Mouse (Mus musculus): ENCODE measurements around the gene Pth2. TPM values are rescaled to one million over a fixed set of nuclear protein-coding genes. Genes with fewer than 3 reads are reported as not detected.
"Not testable (repeated sequence)": the region's sequence is repeated elsewhere in the genome, so short reads cannot be mapped to it uniquely, and the experiment has no call there.

The Pth2 gene
- total RNA-seq, 2 experiments from 2014 or later = not detected

- intact Hi-C loops (cut with DNase I) = no loop called here
- no peak for DNase-seq (ENCODE audit: low spot score in 2 of 2)
Measured at GRCm38 (mm10) chr7:45151303-45151702, 29.5 kb upstream of the Pth2 start.

GRCm38 (mm10) chr7:45153052-45153451, 27.7 kb upstream of the Pth2 start:
- DNase-seq (ENCODE audit: low spot score in 2 of 2); intact Hi-C loops (cut with DNase I): not testable (repeated sequence)

- intact Hi-C loops (cut with DNase I) = no loop called here
Measured at GRCm38 (mm10) chr7:45153586-45153985, 27.2 kb upstream of the Pth2 start.

GRCm38 (mm10) chr7:45154096-45154992, 26.5 kb upstream of the Pth2 start, which contains the start of the genes Pih1d1 and Aldh16a1:
Gene Pih1d1 (plus strand): TSS chr7:45154303.
Gene Aldh16a1 (minus strand): TSS chr7:45154584.
- DNase-seq (ENCODE audit: low spot score in 2 of 2) = peak; percentile 98 to 99
- intact Hi-C loops (cut with DNase I) = no loop called here

More at GRCm38 (mm10) chr7:45153586-45153985, 27.2 kb upstream of the Pth2 start:
- no peak for DNase-seq (ENCODE audit: low spot score in 2 of 2)

GRCm38 (mm10) chr7:45154993-45155514, 25.7 kb upstream of the Pth2 start:
- intact Hi-C loops (cut with DNase I) = no loop called here
- DNase-seq (ENCODE audit: low spot score in 2 of 2) = no peak

GRCm38 (mm10) chr7:45155590-45155989, 25.2 kb upstream of the Pth2 start:
- intact Hi-C loops (cut with DNase I) = no loop called here
- DNase-seq (ENCODE audit: low spot score in 2 of 2) = no peak

GRCm38 (mm10) chr7:45156206-45156605, 24.6 kb upstream of the Pth2 start:
- intact Hi-C loops (cut with DNase I) = no loop called here
- no peak for DNase-seq (ENCODE audit: low spot score in 2 of 2)

GRCm38 (mm10) chr7:45157459-45157858, 23.3 kb upstream of the Pth2 start:
- DNase-seq (ENCODE audit: low spot score in 2 of 2) = peak; percentile 49 to 88
- intact Hi-C loops (cut with DNase I) = no loop called here

GRCm38 (mm10) chr7:45158991-45159390, 21.8 kb upstream of the Pth2 start:
- DNase-seq (ENCODE audit: low spot score in 2 of 2) = no peak
- intact Hi-C loops (cut with DNase I) = no loop called here

GRCm38 (mm10) chr7:45160316-45160800, 20.4 kb upstream of the Pth2 start:
- intact Hi-C loops (cut with DNase I) = loop anchor here (10.0 kb wide), 1 partner anchor 204 kb away; the partner anchor contains the start of gene Ppfia3
- peak in 1 of 2 experiments; percentile 1 for DNase-seq (ENCODE audit: low spot score in 2 of 2)

- intact Hi-C loops (cut with DNase I) = loop anchor here (10.0 kb wide), 1 partner anchor 204 kb away; the partner anchor contains the start of gene Ppfia3
- no peak for DNase-seq (ENCODE audit: low spot score in 2 of 2)
Measured at GRCm38 (mm10) chr7:45160866-45161265, 19.9 kb upstream of the Pth2 start.

GRCm38 (mm10) chr7:45161612-45162473, 19.0 kb upstream of the Pth2 start:
- peak; percentile 95 to 98 for DNase-seq (ENCODE audit: low spot score in 2 of 2)
- intact Hi-C loops (cut with DNase I) = loop anchor here (1.0 to 10.0 kb wide), 4 partner anchors 36 to 203 kb away; partner anchors contain the start of gene Ppfia3

- intact Hi-C loops (cut with DNase I) = loop anchor here (1.0 to 10.0 kb wide), 4 partner anchors 36 to 202 kb away; partner anchors contain the start of gene Ppfia3
- DNase-seq (ENCODE audit: low spot score in 2 of 2) = peak in 1 of 2 experiments; percentile 65
Measured at GRCm38 (mm10) chr7:45162551-45162950, 18.2 kb upstream of the Pth2 start.

GRCm38 (mm10) chr7:45162996-45163615, 17.7 kb upstream of the Pth2 start:
- no peak for DNase-seq (ENCODE audit: low spot score in 2 of 2)
- intact Hi-C loops (cut with DNase I) = loop anchor here (1.0 to 10.0 kb wide), 4 partner anchors 35 to 202 kb away; partner anchors contain the start of gene Ppfia3

GRCm38 (mm10) chr7:45163735-45164490, 16.9 kb upstream of the Pth2 start, which contains the start of gene Slc17a7:
Gene Slc17a7 (plus strand): TSS chr7:45163949.
- peak; percentile 68 to 77 for DNase-seq (ENCODE audit: low spot score in 2 of 2)

GRCm38 (mm10) chr7:45164833-45165232, 16.0 kb upstream of the Pth2 start:
- intact Hi-C loops (cut with DNase I) = loop anchor here (10.0 kb wide), 1 partner anchor 200 kb away; the partner anchor contains the start of gene Ppfia3
- peak; percentile 24 to 51 for DNase-seq (ENCODE audit: low spot score in 2 of 2)

More at GRCm38 (mm10) chr7:45163735-45164490, 16.9 kb upstream of the Pth2 start, which contains the start of gene Slc17a7:
- intact Hi-C loops (cut with DNase I) = loop anchor here (10.0 kb wide), 1 partner anchor 201 kb away; the partner anchor contains the start of gene Ppfia3

- intact Hi-C loops (cut with DNase I) = loop anchor here (10.0 kb wide), 1 partner anchor 199 kb away; the partner anchor contains the start of gene Ppfia3
- DNase-seq (ENCODE audit: low spot score in 2 of 2) = no peak
Measured at GRCm38 (mm10) chr7:45165701-45166100, 15.1 kb upstream of the Pth2 start.
